Mouse (Mus musculus): ENCODE measurements at regions not wholly inside any gene's neighbourhood (a gene's known extent, or its start where the extent isn't known, plus 50 kb on each side); places are given as distances from the start of the nearest gene placed in this dataset.

DNA sequence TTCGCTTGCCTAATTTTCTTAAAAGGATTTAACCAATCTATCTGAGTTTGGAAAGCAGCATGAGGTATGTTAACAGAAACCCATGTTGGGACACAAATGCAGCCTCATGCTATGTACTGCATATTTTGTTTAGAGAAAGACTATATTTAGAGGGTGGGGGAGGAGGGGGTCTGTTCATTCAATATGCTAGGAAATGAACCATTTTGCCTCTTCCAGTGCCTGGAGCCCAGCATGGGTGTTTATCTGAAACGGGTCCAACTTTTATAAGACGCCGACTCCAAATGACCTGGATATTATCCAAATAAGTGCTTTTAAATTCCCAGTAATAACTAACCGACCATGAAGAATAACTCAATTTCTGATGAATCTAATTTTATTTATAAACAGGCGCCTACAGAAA lies 278.2 kb upstream of the Chd6 start:
- Histone ChIP-seq H3K9me3 (ENCODE audit: low read depth, low read length) (no peaks in the 10 kb centered on the region), H3K9ac (no peak overlapping the region), H3K4me1 (ENCODE audit: insufficient read depth) (no peaks in the 10 kb centered on the region), H3K27ac (ENCODE audit: low read depth) (no peak overlapping the region), H3K4me3 (ENCODE audit: low read depth, low read length) (no peak overlapping the region), H3K36me3 (ENCODE audit: insufficient read depth) (no peaks in the 10 kb centered on the region), H3K4me2 (no peak overlapping the region), H3K27me3 (ENCODE audit: insufficient read depth, low read length) (no peaks in the 10 kb centered on the region)
- ATAC-seq (ENCODE audit: insufficient read depth) (peak; percentile 80), DNase-seq (peak; percentile 67)
- no peak for TF ChIP-seq CTCF (IDR thresholded peaks at IDR 0.05; ENCODE audit: low read depth)
- 49% methylated on average over 6 of the region's 6 CpGs for WGBS

DNA sequence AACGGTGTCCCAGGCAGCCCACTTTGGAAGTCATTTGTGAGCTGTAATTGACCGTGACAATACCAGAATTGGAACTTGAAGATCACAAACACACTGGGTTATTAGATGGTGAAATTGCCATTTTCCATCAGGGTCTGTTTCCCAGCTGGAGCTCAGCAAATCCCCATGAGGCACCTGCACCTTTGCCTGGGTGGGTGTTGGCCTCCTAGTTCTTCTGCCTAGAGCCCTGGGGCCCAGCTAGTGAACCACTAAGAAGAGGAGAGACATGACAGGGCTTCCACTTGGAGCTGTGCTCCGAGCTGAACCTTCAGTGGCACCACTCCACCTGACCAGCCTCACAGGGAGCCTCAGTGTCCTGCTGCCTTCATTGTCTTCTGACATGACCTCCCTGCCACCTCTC lies 273.5 kb upstream of the Chd6 start:
- H3K4me2 ChIP-seq, result no peak overlapping the region
- no peaks in the 10 kb centered on the region for H3K27me3 ChIP-seq (ENCODE audit: insufficient read depth, low read length)
- H3K9ac ChIP-seq, result no peak overlapping the region
- no peak overlapping the region for H3K27ac ChIP-seq (ENCODE audit: low read depth)
- WGBS, result 74% methylated on average over 3 of the region's 3 CpGs
- no peaks in the 10 kb centered on the region for H3K4me1 ChIP-seq (ENCODE audit: insufficient read depth)
- H3K4me3 ChIP-seq (ENCODE audit: low read depth, low read length), result no peak overlapping the region
- H3K36me3 ChIP-seq (ENCODE audit: insufficient read depth), result no peaks in the 10 kb centered on the region
- DNase-seq (no peak), ATAC-seq (ENCODE audit: insufficient read depth) (no peak)
- no peaks in the 10 kb centered on the region for H3K9me3 ChIP-seq (ENCODE audit: low read depth, low read length)
- no peak for TF ChIP-seq CTCF (IDR thresholded peaks at IDR 0.05; ENCODE audit: low read depth)

DNA sequence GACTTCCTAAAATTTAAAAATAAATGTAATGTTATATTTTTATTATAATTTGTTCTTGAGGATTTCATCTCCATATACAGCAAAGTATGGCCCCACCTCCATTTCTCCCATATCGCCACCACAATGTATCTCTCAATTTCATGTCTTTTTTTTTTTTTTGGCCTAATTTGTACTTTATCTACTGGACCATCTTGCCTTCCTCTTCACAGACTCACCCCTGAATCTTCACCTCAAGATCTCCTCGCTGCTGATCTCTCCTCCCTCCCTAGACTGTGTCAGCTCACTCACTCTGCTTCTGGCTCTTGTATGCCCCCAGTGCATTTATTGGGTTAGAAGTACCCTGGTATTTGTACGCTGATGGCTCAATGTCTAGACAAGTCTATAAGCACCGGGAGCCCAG lies 269.4 kb upstream of the Chd6 start:
- 72% methylated on average over 4 of the region's 4 CpGs for WGBS
- no peak overlapping the region for H3K27ac ChIP-seq (ENCODE audit: low read depth)

GRCm38 (mm10) chr2:161362325-161362724 lies 253.4 kb upstream of the Chd6 start:
- ATAC-seq (ENCODE audit: insufficient read depth), result peak; percentile 75; the same call in 1 of the 2 replicates
- Histone ChIP-seq H3K4me2 (no peak overlapping the region), H3K27me3 (ENCODE audit: insufficient read depth, low read length) (no peaks in the 10 kb centered on the region), H3K27ac (ENCODE audit: low read depth) (no peak overlapping the region), H3K36me3 (ENCODE audit: insufficient read depth) (no peaks in the 10 kb centered on the region), H3K9me3 (ENCODE audit: low read depth, low read length) (no peaks in the 10 kb centered on the region), H3K9ac (no peak overlapping the region), H3K4me1 (ENCODE audit: insufficient read depth) (no peaks in the 10 kb centered on the region), H3K4me3 (ENCODE audit: low read depth, low read length) (no peak overlapping the region)
- WGBS, result 41% methylated on average over 3 of the region's 3 CpGs
- no peak for TF ChIP-seq CTCF (IDR thresholded peaks at IDR 0.05; ENCODE audit: low read depth)
- peak; percentile 87 for DNase-seq

More for the DNA sequence above, 269.4 kb upstream of the Chd6 start:
- H3K4me3 ChIP-seq (ENCODE audit: low read depth, low read length), result no peak overlapping the region
- H3K36me3 ChIP-seq (ENCODE audit: insufficient read depth), result no peaks in the 10 kb centered on the region
- no peak overlapping the region for H3K4me2 ChIP-seq
- ATAC-seq (ENCODE audit: insufficient read depth) (no peak), DNase-seq (no peak)
- H3K9me3 ChIP-seq (ENCODE audit: low read depth, low read length), result no peaks in the 10 kb centered on the region
- H3K9ac ChIP-seq, result no peak overlapping the region
- TF ChIP-seq CTCF (IDR thresholded peaks at IDR 0.05; ENCODE audit: low read depth), result no peak
- no peaks in the 10 kb centered on the region for H3K4me1 ChIP-seq (ENCODE audit: insufficient read depth)
- H3K27me3 ChIP-seq (ENCODE audit: insufficient read depth, low read length), result no peaks in the 10 kb centered on the region

- no peak for ATAC-seq (ENCODE audit: insufficient read depth)
- TF ChIP-seq CTCF (IDR thresholded peaks at IDR 0.05; ENCODE audit: low read depth), result no peak
- 25% methylated on average over 4 of the region's 4 CpGs for WGBS
Measured at GRCm38 (mm10) chr2:161349110-161349509, 240.2 kb upstream of the Chd6 start.

GRCm38 (mm10) chr2:161344018-161344417 lies 235.1 kb upstream of the Chd6 start:
- Histone ChIP-seq H3K36me3 (ENCODE audit: insufficient read depth) (no peaks in the 10 kb centered on the region), H3K9ac (no peak overlapping the region), H3K4me3 (ENCODE audit: low read depth, low read length) (no peak overlapping the region), H3K4me2 (no peak overlapping the region), H3K27ac (ENCODE audit: low read depth) (no peak overlapping the region), H3K27me3 (ENCODE audit: insufficient read depth, low read length) (0 out of 2 replicates have a peak, but pooled peaks cover 6% of the 10 kb centered on the region), H3K4me1 (ENCODE audit: insufficient read depth) (peaks cover 4% of the 10 kb centered on the region; the same call in 1 of the 2 replicates), H3K9me3 (ENCODE audit: low read depth, low read length) (no peaks in the 10 kb centered on the region)
- TF ChIP-seq CTCF (IDR thresholded peaks at IDR 0.05; ENCODE audit: low read depth), result no peak
- ATAC-seq (ENCODE audit: insufficient read depth), result no peak
- DNase-seq, result no peak
- WGBS, result 79% methylated on average over 2 of the region's 2 CpGs

More at GRCm38 (mm10) chr2:161349110-161349509, 240.2 kb upstream of the Chd6 start:
- Histone ChIP-seq H3K4me2 (no peak overlapping the region), H3K4me1 (ENCODE audit: insufficient read depth) (no peaks in the 10 kb centered on the region), H3K27me3 (ENCODE audit: insufficient read depth, low read length) (no peaks in the 10 kb centered on the region), H3K4me3 (ENCODE audit: low read depth, low read length) (no peak overlapping the region), H3K9ac (no peak overlapping the region), H3K27ac (ENCODE audit: low read depth) (no peak overlapping the region), H3K9me3 (ENCODE audit: low read depth, low read length) (no peaks in the 10 kb centered on the region), H3K36me3 (ENCODE audit: insufficient read depth) (no peaks in the 10 kb centered on the region)
- DNase-seq, result peak; percentile 6

GRCm38 (mm10) chr2:161342648-161343047 lies 233.8 kb upstream of the Chd6 start:
- WGBS, result 67% methylated on average over 2 of the region's 2 CpGs
- Histone ChIP-seq H3K4me1 (ENCODE audit: insufficient read depth) (peaks cover 4% of the 10 kb centered on the region; the same call in 1 of the 2 replicates), H3K4me2 (no peak overlapping the region), H3K4me3 (ENCODE audit: low read depth, low read length) (no peak overlapping the region), H3K9me3 (ENCODE audit: low read depth, low read length) (no peaks in the 10 kb centered on the region), H3K27me3 (ENCODE audit: insufficient read depth, low read length) (0 out of 2 replicates have a peak, but pooled peaks cover 6% of the 10 kb centered on the region), H3K27ac (ENCODE audit: low read depth) (no peak overlapping the region), H3K9ac (no peak overlapping the region), H3K36me3 (ENCODE audit: insufficient read depth) (no peaks in the 10 kb centered on the region)
- ATAC-seq (ENCODE audit: insufficient read depth), result no peak
- TF ChIP-seq CTCF (IDR thresholded peaks at IDR 0.05; ENCODE audit: low read depth), result no peak
- DNase-seq, result no peak
